Mouse (Mus musculus) forelimb bud, embryonic 11.5 days (tissue): ENCODE results near the gene Agap1.

ENCODE experiments used
- DNase-seq: peaks from one replicate; pipeline ENCODE4 v3.0.0-alpha.2; 2012; ENCODE audit warnings: low read depth, low spot score

Agap1 gene

GRCm38 (mm10) chr1:89899761-89900445, 445.3 kb downstream of the Agap1 start:
- DNase-seq, result peak; percentile 73

GRCm38 (mm10) chr1:89901381-89901780, 446.8 kb downstream of the Agap1 start:
- no peak for DNase-seq

- no peak for DNase-seq
These were observed 447.6 kb downstream of the Agap1 start for GRCm38 (mm10) chr1:89902236-89902635.

GRCm38 (mm10) chr1:89902641-89903040, 448.0 kb downstream of the Agap1 start:
- DNase-seq, result no peak

- no peak for DNase-seq
These were observed 455.2 kb downstream of the Agap1 start for GRCm38 (mm10) chr1:89909796-89910195.

- DNase-seq, result no peak
These were observed 457.8 kb downstream of the Agap1 start for GRCm38 (mm10) chr1:89912392-89912791.

- no peak for DNase-seq
These were observed 459.0 kb downstream of the Agap1 start for GRCm38 (mm10) chr1:89913611-89914010.

GRCm38 (mm10) chr1:89918111-89918510, 463.5 kb downstream of the Agap1 start:
- no peak for DNase-seq

GRCm38 (mm10) chr1:89919206-89919605, 464.6 kb downstream of the Agap1 start:
- DNase-seq, result no peak

- no peak for DNase-seq
These were observed 467.2 kb downstream of the Agap1 start for GRCm38 (mm10) chr1:89921806-89922205.

GRCm38 (mm10) chr1:89922282-89922681, 467.7 kb downstream of the Agap1 start:
- DNase-seq, result no peak

GRCm38 (mm10) chr1:89922883-89923641, 468.5 kb downstream of the Agap1 start:
- DNase-seq, result no peak

- no peak for DNase-seq
These were observed 469.0 kb downstream of the Agap1 start for GRCm38 (mm10) chr1:89923642-89924020.

- DNase-seq, result no peak
These were observed 471.0 kb downstream of the Agap1 start for GRCm38 (mm10) chr1:89925501-89926190.

GRCm38 (mm10) chr1:89926583-89927060, 472.0 kb downstream of the Agap1 start:
- DNase-seq, result no peak

GRCm38 (mm10) chr1:89927061-89927661, 472.6 kb downstream of the Agap1 start:
- DNase-seq, result peak; percentile 26

- no peak for DNase-seq
These were observed 474.1 kb downstream of the Agap1 start for GRCm38 (mm10) chr1:89928676-89929075.

GRCm38 (mm10) chr1:89929181-89929580, 474.6 kb downstream of the Agap1 start:
- DNase-seq, result no peak

- DNase-seq, result peak; percentile 41
These were observed 475.3 kb downstream of the Agap1 start for GRCm38 (mm10) chr1:89929721-89930505.

GRCm38 (mm10) chr1:89930551-89930950, 475.9 kb downstream of the Agap1 start:
- DNase-seq, result no peak

- DNase-seq, result peak; percentile 91
These were observed 476.5 kb downstream of the Agap1 start, which contains the start of gene Gbx2 for GRCm38 (mm10) chr1:89931120-89931519. TSS of gene Gbx2 (minus strand) at chr1:89931179.
